Mouse (Mus musculus): ENCODE data around the gene Acot1.
"Not testable (repeated sequence)": the region's sequence is repeated elsewhere in the genome, so short reads cannot be mapped to it uniquely, and the experiment has no call there.

GRCm38 (mm10) chr12:84033302-84033701 lies 24.0 kb downstream of the Acot1 start:
- TF ChIP-seq CTCF (IDR thresholded peaks at IDR 0.05; ENCODE audit: low read depth, low read length); POLR2A (IDR thresholded peaks at IDR 0.05; ENCODE audit: insufficient read depth, low read length); EP300 (IDR thresholded peaks at IDR 0.05; ENCODE audit: insufficient read depth, low read depth, low read length): not testable (repeated sequence)
